Mouse (Mus musculus) liver (tissue): Measurements from ENCODE around the gene Gfod2.

ENCODE experiments used
- DNase-seq: peaks from one replicate; pipeline ENCODE4 v3.0.0-alpha.2; 2020; ENCODE audit warnings: mixed read lengths

The Gfod2 gene

GRCm38 (mm10) chr8:105702001-105702401, 56.5 kb downstream of the Gfod2 start:
- no peak for DNase-seq

GRCm38 (mm10) chr8:105700966-105701824, 57.3 kb downstream of the Gfod2 start, which contains the start of the genes Acd and Pard6a:
TSS of gene Acd (minus strand) at chr8:105701102.
TSS of gene Pard6a (plus strand) at chr8:105701148.
- peak; percentile 97 for DNase-seq

GRCm38 (mm10) chr8:105700566-105700965, 57.9 kb downstream of the Gfod2 start:
- DNase-seq: peak; percentile 67

GRCm38 (mm10) chr8:105699488-105700215, 58.8 kb downstream of the Gfod2 start:
- no peak for DNase-seq

GRCm38 (mm10) chr8:105698734-105699133, 59.7 kb downstream of the Gfod2 start:
- no peak for DNase-seq

- no peak for DNase-seq
Measured at GRCm38 (mm10) chr8:105697196-105697780, 61.2 kb downstream of the Gfod2 start.

- no peak for DNase-seq
Measured at GRCm38 (mm10) chr8:105695080-105695780, 63.2 kb downstream of the Gfod2 start.

- no peak for DNase-seq
Measured at GRCm38 (mm10) chr8:105694051-105694799, 64.2 kb downstream of the Gfod2 start.

- peak; percentile 73 for DNase-seq
Measured at GRCm38 (mm10) chr8:105693648-105694047, 64.8 kb downstream of the Gfod2 start.

GRCm38 (mm10) chr8:105692449-105693182, 65.8 kb downstream of the Gfod2 start:
- no peak for DNase-seq

- no peak for DNase-seq
Measured at GRCm38 (mm10) chr8:105690978-105691377, 67.5 kb downstream of the Gfod2 start.

- DNase-seq: no peak
Measured at GRCm38 (mm10) chr8:105689983-105690360, 68.5 kb downstream of the Gfod2 start.

GRCm38 (mm10) chr8:105689256-105689982, 69.0 kb downstream of the Gfod2 start:
- DNase-seq: no peak

- DNase-seq: no peak
Measured at GRCm38 (mm10) chr8:105688242-105688752, 70.2 kb downstream of the Gfod2 start.

- DNase-seq: no peak
Measured at GRCm38 (mm10) chr8:105687512-105687911, 71.0 kb downstream of the Gfod2 start.

GRCm38 (mm10) chr8:105686551-105686950, 71.9 kb downstream of the Gfod2 start:
- DNase-seq: no peak

GRCm38 (mm10) chr8:105685796-105686308, 72.6 kb downstream of the Gfod2 start, which contains the start of gene Carmil2:
TSS of gene Carmil2 (plus strand) at chr8:105686274.
- peak; percentile 52 for DNase-seq

GRCm38 (mm10) chr8:105685325-105685724, 73.1 kb downstream of the Gfod2 start:
- DNase-seq: no peak

GRCm38 (mm10) chr8:105677891-105678290, 80.6 kb downstream of the Gfod2 start:
- no peak for DNase-seq
